Mouse (Mus musculus) lung, embryonic 16.5 days (tissue): ENCODE results near the gene Gm14443. TPM values are rescaled to one million over a fixed set of nuclear protein-coding genes. Genes with fewer than 3 reads are reported as not detected.
"Not testable (repeated sequence)": the region's sequence is repeated elsewhere in the genome, so short reads cannot be mapped to it uniquely, and the experiment has no call there.

Experiments used
- ATAC-seq: fragments of 200-750 bp; cut with Nextera tagmentation; 2 replicates; pipeline ENCODE4 v1.8.0; 2017; ENCODE audit warnings: low read depth, mild to moderate bottlenecking, moderate library complexity
- H3K27ac ChIP-seq: fragments of 300-500 bp; sonication (generic); 2 replicates; pipeline ENCODE4 v1.5.1; 2014; ENCODE audit warnings: mild to moderate bottlenecking, control low read depth, low read length
- H3K27me3 ChIP-seq: fragments of 300-500 bp; sonication (generic); 2 replicates; pipeline ENCODE4 v1.6.1; 2014; ENCODE audit warnings: low read depth, low read length, mixed read lengths; ENCODE audit not compliant: control insufficient read depth, insufficient read depth
- H3K36me3 ChIP-seq: fragments of 300-500 bp; sonication (generic); 2 replicates; pipeline ENCODE4 v1.6.1; 2014; ENCODE audit warnings: low read length; ENCODE audit not compliant: control insufficient read depth, insufficient read depth
- H3K4me1 ChIP-seq: fragments of 300-500 bp; sonication (generic); replicated peaks from 2 replicates; pipeline ENCODE4 v1.6.1; 2014; ENCODE audit warnings: low read length, mixed read lengths; ENCODE audit not compliant: control insufficient read depth, insufficient read depth
- H3K4me2 ChIP-seq: fragments of 300-500 bp; sonication (generic); 2 replicates; pipeline ENCODE4 v1.6.1; 2014; ENCODE audit warnings: low read depth, low read length, control low read depth
- H3K4me3 ChIP-seq: fragments of 300-500 bp; sonication (generic); 2 replicates; pipeline ENCODE4 v1.5.1; 2014; ENCODE audit warnings: mild to moderate bottlenecking, low read length, control low read depth
- H3K9ac ChIP-seq: fragments of 300-500 bp; sonication (generic); 2 replicates; pipeline ENCODE4 v1.6.1; 2014; ENCODE audit warnings: low read length, control low read depth
- H3K9me3 ChIP-seq: fragments of 300-500 bp; sonication (generic); 2 replicates; pipeline ENCODE4 v1.6.1; 2016; ENCODE audit warnings: low read length; ENCODE audit not compliant: control insufficient read depth
- WGBS: fragments of 180-500 bp; shearing (Covaris S2); extraction: QIAGEN DNeasy Blood & Tissue Kit; methylation state at CpG from one replicate; pipeline ENCODE4 v1.1.7; 2014; 5-methylcytosine and 5-hydroxymethylcytosine counted together
- polyA plus RNA-seq: library from polyadenylated mRNA; unstranded; fragments of >200 nt; fragmentation: Nextera tagmentation; extraction: Ambion mirVana; gene quantifications from 2 replicates; pipeline ENCODE4 v1.2.1, GENCODE M21; 2015

The Gm14443 gene
- polyA plus RNA-seq, 1 experiment from 2014 or later: 0.65 TPM

GRCm38 (mm10) chr2:175161438-175161837 lies 14.2 kb downstream of the Gm14443 start:
- not testable (repeated sequence) for H3K27me3 ChIP-seq, H3K4me2 ChIP-seq, H3K9me3 ChIP-seq, H3K4me3 ChIP-seq, H3K9ac ChIP-seq, H3K27ac ChIP-seq, H3K36me3 ChIP-seq, ATAC-seq, H3K4me1 ChIP-seq
- 88% methylated on average over 4 of the region's 4 CpGs for WGBS

- ATAC-seq: no peak
- Histone ChIP-seq H3K27ac (no peak overlapping the region), H3K4me2 (no peak overlapping the region), H3K4me3 (no peak overlapping the region), H3K27me3 (no peaks in the 10 kb centered on the region), H3K9me3 (peaks cover 4% of the 10 kb centered on the region), H3K36me3 (no peaks in the 10 kb centered on the region), H3K4me1 (no peaks in the 10 kb centered on the region), H3K9ac (no peak overlapping the region)
- WGBS: 75% methylated on average over 3 of the region's 3 CpGs
Observed at GRCm38 (mm10) chr2:175158642-175159041, 17.0 kb downstream of the Gm14443 start.

GRCm38 (mm10) chr2:175156696-175157095 lies 19.0 kb downstream of the Gm14443 start:
- no peaks in the 10 kb centered on the region for H3K4me1 ChIP-seq
- H3K9ac ChIP-seq: no peak overlapping the region
- no peak overlapping the region for H3K27ac ChIP-seq
- no peaks in the 10 kb centered on the region for H3K36me3 ChIP-seq
- H3K4me3 ChIP-seq: no peak overlapping the region
- no peak overlapping the region for H3K4me2 ChIP-seq
- no peaks in the 10 kb centered on the region for H3K27me3 ChIP-seq
- peaks cover 4% of the 10 kb centered on the region for H3K9me3 ChIP-seq
- no peak for ATAC-seq
- 87% methylated on average over 13 of the region's 13 CpGs for WGBS

GRCm38 (mm10) chr2:175141993-175142295 lies 33.7 kb downstream of the Gm14443 start, which contains the start of gene Gm14399:
Gene Gm14399 (minus strand): TSS chr2:175142012.
- Histone ChIP-seq H3K4me3 (peak within 1 kb of the TSS; percentile 52), H3K4me2 (peak within 1 kb of the TSS; percentile 35), H3K9ac (peak within 1 kb of the TSS; percentile 53; the same call in 1 of the 2 replicates)
- H3K27ac ChIP-seq, H3K9me3 ChIP-seq, H3K36me3 ChIP-seq, H3K27me3 ChIP-seq, H3K4me1 ChIP-seq, ATAC-seq: not testable (repeated sequence)
- 6% methylated on average over 1 of the region's 2 CpGs for WGBS

GRCm38 (mm10) chr2:175141118-175141992 lies 34.3 kb downstream of the Gm14443 start:
- peak overlapping the region; percentile 52 for H3K4me3 ChIP-seq
- not testable (repeated sequence) for H3K27me3 ChIP-seq, H3K36me3 ChIP-seq, ATAC-seq, H3K27ac ChIP-seq, H3K9me3 ChIP-seq, H3K4me1 ChIP-seq
- peak overlapping the region; percentile 53; the same call in 1 of the 2 replicates for H3K9ac ChIP-seq
- WGBS: under 1% methylated on average over 22 of the region's 25 CpGs
- peak overlapping the region; percentile 35 for H3K4me2 ChIP-seq

GRCm38 (mm10) chr2:175140624-175141023 lies 35.0 kb downstream of the Gm14443 start:
- H3K27ac ChIP-seq, H3K9ac ChIP-seq, H3K9me3 ChIP-seq, ATAC-seq, H3K36me3 ChIP-seq, H3K4me1 ChIP-seq, H3K4me2 ChIP-seq, H3K4me3 ChIP-seq, H3K27me3 ChIP-seq: not testable (repeated sequence)

Other genes with a start within 250 kb of the Gm14443 start
- gene Gm14444, start 165.6 kb downstream of the Gm14443 start, polyA plus RNA-seq: 0.24 TPM in 1 of 2 replicates, not detected in the other
- gene Gm14393, start 108.1 kb downstream of the Gm14443 start, polyA plus RNA-seq: 1.0 and 1.4 TPM in 2 replicates
- gene Gm14399, start 33.9 kb downstream of the Gm14443 start, polyA plus RNA-seq: 5.3 and 6.0 TPM in 2 replicates
- 2.3 and 7.6 TPM in 2 replicates for gene Gm14391, start 31.0 kb upstream of the Gm14443 start, polyA plus RNA-seq
- 0.09 and 5.0 TPM in 2 replicates for gene Gm14440, start 99.3 kb upstream of the Gm14443 start, polyA plus RNA-seq
- 19.4 and 19.7 TPM in 2 replicates for gene Gm4631, start 162.3 kb upstream of the Gm14443 start, polyA plus RNA-seq
- 5.1 and 7.3 TPM in 2 replicates for gene Zfp968, start 196.6 kb upstream of the Gm14443 start, polyA plus RNA-seq